Mouse (Mus musculus): Measurements from ENCODE around the gene Gm20388. TPM values are rescaled to one million over a fixed set of nuclear protein-coding genes. Genes with fewer than 3 reads are reported as not detected.
A peak's percentile ranks its signal among the peaks of the same experiment; 100 is the strongest.

Gm20388 gene
- polyA plus RNA-seq, 1 experiment from 2014 or later, result 8.3 TPM

DNA sequence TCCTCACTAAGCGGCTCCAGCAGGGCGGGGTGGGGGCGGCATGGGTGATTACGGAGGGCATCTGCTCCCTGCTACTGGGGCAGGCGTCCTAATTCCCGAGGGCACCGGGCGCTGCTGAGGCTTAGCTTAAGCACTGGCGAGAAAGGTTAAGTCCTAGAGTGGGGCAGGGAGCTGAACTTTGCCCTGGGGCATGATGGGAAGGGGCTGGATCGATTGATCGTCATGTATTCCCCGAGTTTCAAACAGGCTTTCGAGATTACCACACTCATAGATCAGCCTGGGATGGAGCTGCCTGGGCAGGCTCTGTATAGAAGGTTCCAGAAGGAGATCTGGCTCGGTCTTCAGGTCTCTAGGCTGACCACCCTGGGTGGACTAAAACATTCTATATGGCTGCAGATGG is 711.5 kb downstream of the Gm20388 start:
- Histone ChIP-seq H3K27me3 (replicated peaks; ENCODE audit: control insufficient read depth, insufficient read depth, low read length) (no peaks in the 10 kb centered on the region), H3K4me2 (ENCODE audit: low read length) (no peak overlapping the region), H3K4me1 (replicated peaks; ENCODE audit: control insufficient read depth, insufficient read depth, low read length) (no peaks in the 10 kb centered on the region; the same call in 1 of the 2 replicates), H3K36me3 (ENCODE audit: control insufficient read depth, insufficient read depth, low read length) (no peaks in the 10 kb centered on the region), H3K4me3 (ENCODE audit: low read depth, low read length) (no peak overlapping the region), H3K9me3 (ENCODE audit: control insufficient read depth, low read length) (no peaks in the 10 kb centered on the region), H3K9ac (ENCODE audit: low read length) (no peak overlapping the region), H3K27ac (ENCODE audit: low read depth) (no peak overlapping the region)
- DNase-seq (ENCODE audit: low spot score) (no peak), ATAC-seq (replicated peaks; ENCODE audit: low FRiP score, low TSS enrichment, low read depth) (no peak)
- 67% methylated on average over 14 of the region's 14 CpGs for WGBS

DNA sequence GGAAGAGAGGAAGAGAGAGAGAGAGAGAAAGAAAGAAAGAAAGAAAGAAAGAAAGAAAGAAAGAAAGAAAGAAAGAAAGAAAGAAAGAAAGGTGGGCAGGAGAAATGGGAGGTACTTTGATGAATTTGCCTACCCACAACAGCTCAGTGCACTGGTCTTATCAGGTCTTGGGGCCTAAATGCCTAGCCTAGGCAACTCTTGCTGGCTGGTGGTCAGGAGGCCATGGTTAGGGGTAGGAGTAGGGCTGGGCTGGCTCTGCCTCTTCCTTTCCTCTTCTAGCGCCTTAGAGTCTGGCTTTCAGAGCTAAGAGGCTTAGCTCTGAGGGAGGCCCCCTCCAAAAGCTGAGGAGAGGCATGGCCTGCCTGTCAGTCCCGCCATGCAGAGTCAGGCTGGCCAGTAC is 713.0 kb downstream of the Gm20388 start:
- Histone ChIP-seq H3K4me3 (ENCODE audit: low read depth, low read length) (no peak overlapping the region), H3K9ac (ENCODE audit: low read length) (no peak overlapping the region), H3K27me3 (replicated peaks; ENCODE audit: control insufficient read depth, insufficient read depth, low read length) (no peaks in the 10 kb centered on the region), H3K4me1 (replicated peaks; ENCODE audit: control insufficient read depth, insufficient read depth, low read length) (no peaks in the 10 kb centered on the region), H3K9me3 (ENCODE audit: control insufficient read depth, low read length) (no peaks in the 10 kb centered on the region), H3K36me3 (ENCODE audit: control insufficient read depth, insufficient read depth, low read length) (no peaks in the 10 kb centered on the region), H3K4me2 (ENCODE audit: low read length) (no peak overlapping the region), H3K27ac (ENCODE audit: low read depth) (no peak overlapping the region)
- 38% methylated on average over 2 of the region's 2 CpGs for WGBS
- ATAC-seq (replicated peaks; ENCODE audit: low FRiP score, low TSS enrichment, low read depth) (no peak), DNase-seq (ENCODE audit: low spot score) (no peak)

- 63% methylated on average over 11 of the region's 11 CpGs for WGBS
- H3K36me3 ChIP-seq (ENCODE audit: control insufficient read depth, insufficient read depth, low read length), result no peaks in the 10 kb centered on the region
- H3K4me3 ChIP-seq (ENCODE audit: low read depth, low read length), result no peak overlapping the region
- H3K4me2 ChIP-seq (ENCODE audit: low read length), result no peak overlapping the region
- H3K4me1 ChIP-seq (replicated peaks; ENCODE audit: control insufficient read depth, insufficient read depth, low read length), result no peaks in the 10 kb centered on the region
- H3K27me3 ChIP-seq (replicated peaks; ENCODE audit: control insufficient read depth, insufficient read depth, low read length), result no peaks in the 10 kb centered on the region
- H3K9ac ChIP-seq (ENCODE audit: low read length), result no peak overlapping the region
- ATAC-seq (replicated peaks; ENCODE audit: low FRiP score, low TSS enrichment, low read depth) (no peak), DNase-seq (ENCODE audit: low spot score) (no peak)
- H3K27ac ChIP-seq (ENCODE audit: low read depth), result no peak overlapping the region
- no peaks in the 10 kb centered on the region for H3K9me3 ChIP-seq (ENCODE audit: control insufficient read depth, low read length)
Observed at GRCm38 (mm10) chr8:120626461-120626860, 715.8 kb downstream of the Gm20388 start.

DNA sequence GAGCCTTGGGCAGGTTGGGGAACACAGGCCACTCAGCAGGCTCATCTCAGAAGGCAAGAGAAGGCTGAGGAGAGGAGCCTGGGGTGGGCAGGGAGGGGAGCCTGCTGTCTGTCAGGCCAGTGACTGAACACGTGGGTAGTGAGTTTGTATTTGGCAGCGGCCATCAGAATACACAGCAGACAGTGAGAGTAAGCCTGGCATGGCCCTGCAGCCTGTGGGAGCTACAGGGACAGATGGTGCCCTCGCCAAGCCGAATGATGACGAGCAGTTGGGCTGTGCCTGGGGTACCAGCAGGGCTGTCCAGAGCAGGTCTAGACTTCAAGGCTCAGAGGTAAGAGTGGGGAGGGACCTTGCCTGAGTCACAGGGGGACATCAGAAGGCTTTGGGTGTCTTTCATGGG is 716.7 kb downstream of the Gm20388 start:
- WGBS, result 79% methylated on average over 5 of the region's 5 CpGs
- no peaks in the 10 kb centered on the region for H3K27me3 ChIP-seq (replicated peaks; ENCODE audit: control insufficient read depth, insufficient read depth, low read length)

DNA sequence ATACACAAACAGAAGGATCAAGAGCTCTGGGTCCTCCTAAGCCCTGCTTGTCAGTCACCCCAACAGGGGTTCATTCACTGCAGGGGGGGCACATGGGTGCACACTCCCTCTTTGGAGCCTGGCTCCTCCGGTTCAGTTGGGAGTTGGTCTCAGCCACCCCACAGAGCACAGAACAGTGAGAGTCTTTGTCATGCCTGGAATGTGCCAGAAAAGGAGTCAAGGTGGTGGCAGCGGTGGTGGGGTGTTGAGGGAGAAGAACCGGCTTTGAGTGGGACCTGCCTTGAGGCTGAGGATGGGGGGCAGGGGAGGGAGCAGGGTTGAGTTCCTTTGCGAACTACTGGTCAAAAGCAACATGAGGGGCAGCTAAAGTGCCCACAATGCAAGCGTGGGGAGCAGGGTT is 719.4 kb downstream of the Gm20388 start:
- H3K27me3 ChIP-seq (replicated peaks; ENCODE audit: control insufficient read depth, insufficient read depth, low read length), result peaks cover 10% of the 10 kb centered on the region
- H3K9ac ChIP-seq (ENCODE audit: low read length), result no peak overlapping the region
- ATAC-seq (replicated peaks; ENCODE audit: low FRiP score, low TSS enrichment, low read depth), result no peak
- H3K4me1 ChIP-seq (replicated peaks; ENCODE audit: control insufficient read depth, insufficient read depth, low read length), result peaks cover 6% of the 10 kb centered on the region; the same call in 1 of the 2 replicates
- H3K4me3 ChIP-seq (ENCODE audit: low read depth, low read length), result no peak overlapping the region
- no peak for DNase-seq (ENCODE audit: low spot score)
- H3K4me2 ChIP-seq (ENCODE audit: low read length), result no peak overlapping the region
- H3K9me3 ChIP-seq (ENCODE audit: control insufficient read depth, low read length), result no peaks in the 10 kb centered on the region
- H3K27ac ChIP-seq (ENCODE audit: low read depth), result no peak overlapping the region
- H3K36me3 ChIP-seq (ENCODE audit: control insufficient read depth, insufficient read depth, low read length), result no peaks in the 10 kb centered on the region
- WGBS, result 60% methylated on average over 5 of the region's 5 CpGs

More for the DNA sequence above, 716.7 kb downstream of the Gm20388 start:
- Histone ChIP-seq H3K9me3 (ENCODE audit: control insufficient read depth, low read length) (no peaks in the 10 kb centered on the region), H3K4me2 (ENCODE audit: low read length) (no peak overlapping the region), H3K27ac (ENCODE audit: low read depth) (no peak overlapping the region), H3K36me3 (ENCODE audit: control insufficient read depth, insufficient read depth, low read length) (no peaks in the 10 kb centered on the region), H3K4me3 (ENCODE audit: low read depth, low read length) (no peak overlapping the region), H3K9ac (ENCODE audit: low read length) (no peak overlapping the region), H3K4me1 (replicated peaks; ENCODE audit: control insufficient read depth, insufficient read depth, low read length) (no peaks in the 10 kb centered on the region)
- ATAC-seq (replicated peaks; ENCODE audit: low FRiP score, low TSS enrichment, low read depth) (no peak), DNase-seq (ENCODE audit: low spot score) (no peak)

DNA sequence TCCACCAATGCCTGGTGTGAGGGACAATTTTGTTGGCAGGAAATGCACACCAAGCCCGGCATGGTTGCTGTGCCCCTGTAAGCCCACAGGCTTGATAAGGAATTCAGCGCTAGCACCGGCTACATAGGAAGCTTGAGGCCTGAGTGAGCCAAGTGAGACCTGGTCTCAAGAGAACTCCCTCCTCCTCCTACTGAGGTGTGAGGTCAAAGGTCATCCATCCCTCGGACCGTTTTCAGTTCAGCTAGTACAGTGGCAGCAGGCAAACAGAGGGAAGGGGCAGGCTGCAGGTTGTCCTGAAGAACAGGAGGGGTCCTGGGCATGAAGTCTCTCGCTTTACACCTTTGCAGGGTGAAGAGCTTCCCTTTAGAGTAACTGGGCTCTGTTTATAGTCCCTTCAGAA is 720.2 kb downstream of the Gm20388 start:
- peaks cover 10% of the 10 kb centered on the region for H3K27me3 ChIP-seq (replicated peaks; ENCODE audit: control insufficient read depth, insufficient read depth, low read length)
- H3K4me3 ChIP-seq (ENCODE audit: low read depth, low read length), result no peak overlapping the region
- no peak for ATAC-seq (replicated peaks; ENCODE audit: low FRiP score, low TSS enrichment, low read depth)
- 44% methylated on average over 6 of the region's 6 CpGs for WGBS
- H3K9ac ChIP-seq (ENCODE audit: low read length), result no peak overlapping the region
- no peaks in the 10 kb centered on the region for H3K9me3 ChIP-seq (ENCODE audit: control insufficient read depth, low read length)
- H3K27ac ChIP-seq (ENCODE audit: low read depth), result no peak overlapping the region
- peaks cover 6% of the 10 kb centered on the region; the same call in 1 of the 2 replicates for H3K4me1 ChIP-seq (replicated peaks; ENCODE audit: control insufficient read depth, insufficient read depth, low read length)
- H3K4me2 ChIP-seq (ENCODE audit: low read length), result no peak overlapping the region
- DNase-seq (ENCODE audit: low spot score), result no peak
- no peaks in the 10 kb centered on the region for H3K36me3 ChIP-seq (ENCODE audit: control insufficient read depth, insufficient read depth, low read length)

DNA sequence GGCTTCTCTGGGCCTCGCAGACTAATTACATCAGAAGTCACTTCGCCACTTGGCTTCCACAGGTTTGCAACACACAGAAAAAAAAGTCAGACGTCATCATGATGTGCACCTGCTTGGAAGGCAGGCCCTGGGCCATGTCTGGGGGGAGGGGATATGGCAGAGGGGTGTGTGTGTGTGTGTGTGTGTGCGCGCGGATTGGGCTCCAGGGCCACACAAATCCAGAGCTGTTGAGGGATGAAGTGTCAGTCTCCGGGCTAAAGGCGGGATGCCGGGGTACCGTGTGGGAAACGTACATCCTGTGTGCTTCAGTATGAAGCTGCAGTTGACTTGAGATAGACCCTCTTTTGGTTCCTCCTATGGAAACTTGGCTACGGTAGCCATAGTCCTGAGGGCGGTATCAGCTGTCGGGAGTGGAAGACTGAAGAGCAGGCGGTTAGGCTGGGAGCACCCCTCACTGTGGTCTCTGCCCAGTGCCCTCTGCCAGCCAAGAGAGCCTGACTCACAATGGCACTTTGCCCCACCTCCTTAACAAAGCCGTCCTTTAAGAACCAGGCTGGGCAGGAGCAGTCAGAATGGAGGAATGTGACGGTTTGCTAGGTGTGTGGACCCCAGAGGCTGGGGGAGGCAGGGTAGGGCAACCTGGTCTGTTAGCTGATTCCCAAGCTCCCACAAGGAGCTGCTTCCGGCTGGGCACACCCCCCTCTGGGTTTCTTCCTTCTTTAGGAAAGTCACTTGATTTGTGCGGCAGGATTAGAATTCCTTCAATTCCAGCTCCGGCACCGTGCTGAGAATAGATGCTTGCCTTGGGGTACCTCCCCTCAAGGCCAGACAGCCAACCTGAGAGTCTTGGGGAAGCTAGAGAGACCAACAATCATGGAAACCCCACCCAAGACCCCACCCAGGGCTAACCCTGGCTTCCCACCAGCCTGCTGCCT is 721.1 kb downstream of the Gm20388 start:
- no peak overlapping the region for H3K27ac ChIP-seq (ENCODE audit: low read depth)
- no peaks in the 10 kb centered on the region for H3K9me3 ChIP-seq (ENCODE audit: control insufficient read depth, low read length)
- H3K4me2 ChIP-seq (ENCODE audit: low read length), result no peak overlapping the region
- H3K4me3 ChIP-seq (ENCODE audit: low read depth, low read length), result no peak overlapping the region
- no peak overlapping the region for H3K9ac ChIP-seq (ENCODE audit: low read length)
- H3K36me3 ChIP-seq (ENCODE audit: control insufficient read depth, insufficient read depth, low read length), result no peaks in the 10 kb centered on the region
- H3K27me3 ChIP-seq (replicated peaks; ENCODE audit: control insufficient read depth, insufficient read depth, low read length), result peaks cover 10% of the 10 kb centered on the region
- DNase-seq (ENCODE audit: low spot score) (no peak), ATAC-seq (replicated peaks; ENCODE audit: low FRiP score, low TSS enrichment, low read depth) (no peak)
- 81% methylated on average over 21 of the region's 21 CpGs for WGBS
- H3K4me1 ChIP-seq (replicated peaks; ENCODE audit: control insufficient read depth, insufficient read depth, low read length), result peaks cover 6% of the 10 kb centered on the region; the same call in 1 of the 2 replicates

- 42% methylated on average over 17 of the region's 17 CpGs for WGBS
- no peak overlapping the region for H3K27ac ChIP-seq (ENCODE audit: low read depth)
- peaks cover 10% of the 10 kb centered on the region for H3K27me3 ChIP-seq (replicated peaks; ENCODE audit: control insufficient read depth, insufficient read depth, low read length)
- no peaks in the 10 kb centered on the region for H3K9me3 ChIP-seq (ENCODE audit: control insufficient read depth, low read length)
- H3K4me3 ChIP-seq (ENCODE audit: low read depth, low read length), result peak overlapping the region; percentile 53
- H3K4me2 ChIP-seq (ENCODE audit: low read length), result peak overlapping the region; percentile 100
- H3K4me1 ChIP-seq (replicated peaks; ENCODE audit: control insufficient read depth, insufficient read depth, low read length), result peaks cover 6% of the 10 kb centered on the region; the same call in 1 of the 2 replicates
- no peak overlapping the region for H3K9ac ChIP-seq (ENCODE audit: low read length)
- peak; percentile 60 for DNase-seq (ENCODE audit: low spot score)
- peak; percentile 2; the same call in 1 of the 2 replicates for ATAC-seq (replicated peaks; ENCODE audit: low FRiP score, low TSS enrichment, low read depth)
- no peaks in the 10 kb centered on the region for H3K36me3 ChIP-seq (ENCODE audit: control insufficient read depth, insufficient read depth, low read length)
Observed at GRCm38 (mm10) chr8:120632969-120633664, 722.5 kb downstream of the Gm20388 start.
